16 mouse cellular contexts compared by ENCODE assay signal in the genomic region with DNA sequence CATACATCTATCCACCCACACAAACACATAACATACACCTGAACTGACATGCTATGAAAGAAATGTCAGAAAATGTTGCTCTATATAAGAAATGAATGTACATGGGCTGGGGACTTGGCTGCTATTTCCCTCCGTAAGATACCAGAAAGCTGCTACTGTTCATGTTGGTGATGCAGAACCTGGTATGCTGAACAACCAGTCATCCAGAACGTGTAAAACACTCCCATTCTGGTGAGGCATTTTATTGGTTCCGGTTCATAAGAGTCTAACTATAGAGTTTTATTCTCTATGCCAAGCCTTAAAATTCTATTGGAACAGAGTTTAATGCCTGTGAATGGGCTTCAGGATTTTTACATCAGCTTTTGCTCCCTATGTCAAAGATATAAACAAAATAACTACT. TPM values are rescaled to one million over a fixed set of nuclear protein-coding genes. Genes with fewer than 3 reads are reported as not detected.
"Had no signal": no experiment of that assay in that cellular context is flagged by ENCODE, and none has a peak within 500 bp of the region (broad histone marks: within the 10 kb centered on the region; RNA-seq: fewer than 3 reads in every experiment).

No protein-coding gene starts in this region.

- H3K27me3 ChIP-seq: liver, embryonic 13.5 days had no signal

- H3K4me2 ChIP-seq: limb, embryonic 13.5 days; liver, embryonic 13.5 days; midbrain, embryonic 11.5 days had no signal

- ATAC-seq: hindbrain, embryonic 16.5 days; intestine, embryonic 16.5 days had no signal

- H3K9me3 ChIP-seq: limb, embryonic 13.5 days; liver, embryonic 13.5 days had no signal

- H3K4me3 ChIP-seq: limb, embryonic 13.5 days; liver, embryonic 13.5 days had no signal

- DNase-seq: left cerebral cortex, postnatal 4 days; liver, embryonic 13.5 days; lung, adult 2 months; lung, postnatal 14 days; lung, postnatal 4 days; midbrain, embryonic 14.5 days; right cerebral cortex, postnatal 4 days; thymus, adult 2 months; thymus, postnatal 14 days; thymus, postnatal 4 days had no signal

- H3K9ac ChIP-seq: limb, embryonic 13.5 days; liver, embryonic 13.5 days had no signal

- H3K4me1 ChIP-seq: liver, embryonic 13.5 days had no signal

- H3K36me3 ChIP-seq: limb, embryonic 13.5 days; liver, embryonic 13.5 days had no signal

- H3K27ac ChIP-seq: limb, embryonic 13.5 days; liver, embryonic 13.5 days; stomach, postnatal 0 days had no signal

RNA-seq across cellular contexts. Expression of gene Bmpr1b, which starts 55.0 kb away (rescaled TPM):
- polyA plus RNA-seq: liver, adult 2 months had no signal
